Mouse (Mus musculus) ES-Bruce4 (cell line): ENCODE data around the gene L2hgdh.

Experiments
- CTCF ChIP-seq: IDR thresholded peaks from one replicate; pipeline ENCODE4 v1.8.1; 2011; ENCODE audit warnings: low read depth, low read length
- EP300 ChIP-seq: IDR thresholded peaks from 2 replicates; pipeline ENCODE4 v1.6.1; 2011; ENCODE audit warnings: low read depth, low read length; ENCODE audit not compliant: insufficient read depth
- POLR2A ChIP-seq: IDR thresholded peaks from one replicate; pipeline ENCODE4 v1.8.1; 2011; ENCODE audit warnings: low read length; ENCODE audit not compliant: insufficient read depth

DNA sequence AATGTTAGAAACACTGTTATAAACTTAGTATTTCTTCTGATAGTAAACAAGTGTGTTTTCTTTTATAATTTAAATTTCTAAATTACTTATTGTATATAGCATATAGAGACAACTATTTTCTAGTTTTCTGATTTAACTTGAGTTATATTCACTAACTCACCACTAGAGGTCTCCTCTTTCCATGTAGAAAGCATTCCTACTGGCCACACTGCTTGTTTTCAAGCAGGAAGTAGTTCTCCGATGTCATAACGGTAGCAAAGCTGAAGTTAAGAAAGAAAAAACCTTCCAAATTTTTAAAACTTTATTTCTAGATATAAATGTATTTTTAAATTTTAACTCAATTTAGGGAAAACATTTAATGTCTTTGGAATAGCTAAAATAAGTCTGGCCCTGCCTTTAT is 8.8 kb upstream of the L2hgdh start:
- TF ChIP-seq CTCF (no peak), POLR2A (no peak), EP300 (no peak)
